Mouse (Mus musculus): Measurements from ENCODE around the gene Lypd6b.

The Lypd6b gene

DNA sequence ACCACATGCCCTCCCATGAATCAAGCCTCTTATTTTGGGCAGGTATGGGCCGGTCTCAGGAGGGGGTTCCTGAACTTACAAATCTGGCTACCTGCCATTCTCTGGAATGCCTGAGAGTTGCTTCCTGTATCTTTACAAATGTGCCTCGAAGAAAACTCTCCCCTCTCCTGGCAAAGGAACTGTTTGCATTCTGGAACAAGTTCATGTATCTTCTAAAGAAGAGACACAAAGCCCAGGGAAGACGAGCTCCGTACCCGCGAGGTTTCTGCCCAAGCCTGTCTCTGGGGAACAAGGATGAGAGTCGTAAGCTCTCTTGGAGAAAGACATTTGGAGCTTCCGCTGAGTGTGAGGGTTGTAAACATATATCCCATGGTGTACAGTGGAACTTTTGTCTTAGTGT is 150.8 kb downstream of the Lypd6b start:
- DNase-seq (ENCODE audit: low read depth, low spot score): no peak

DNA sequence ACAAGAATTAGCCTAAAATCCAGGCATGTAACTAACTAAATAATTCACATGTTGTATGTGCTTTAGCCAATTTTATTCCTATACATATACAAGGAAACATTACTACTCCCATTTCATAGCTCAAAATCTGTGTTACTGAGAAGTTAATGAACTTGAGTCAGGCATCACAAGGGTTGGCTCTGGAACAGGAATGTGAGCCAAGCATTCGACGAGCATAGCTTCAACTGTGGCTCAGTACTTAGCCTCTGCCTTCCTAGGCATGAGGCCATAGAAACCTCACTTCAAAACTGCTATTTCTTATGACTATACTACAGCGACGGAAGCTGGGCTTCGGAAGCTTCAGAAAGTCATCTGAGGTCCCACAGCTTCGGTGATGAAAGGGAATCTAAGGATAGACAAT is 152.9 kb downstream of the Lypd6b start:
- no peak for DNase-seq (ENCODE audit: low read depth, low spot score)

DNA sequence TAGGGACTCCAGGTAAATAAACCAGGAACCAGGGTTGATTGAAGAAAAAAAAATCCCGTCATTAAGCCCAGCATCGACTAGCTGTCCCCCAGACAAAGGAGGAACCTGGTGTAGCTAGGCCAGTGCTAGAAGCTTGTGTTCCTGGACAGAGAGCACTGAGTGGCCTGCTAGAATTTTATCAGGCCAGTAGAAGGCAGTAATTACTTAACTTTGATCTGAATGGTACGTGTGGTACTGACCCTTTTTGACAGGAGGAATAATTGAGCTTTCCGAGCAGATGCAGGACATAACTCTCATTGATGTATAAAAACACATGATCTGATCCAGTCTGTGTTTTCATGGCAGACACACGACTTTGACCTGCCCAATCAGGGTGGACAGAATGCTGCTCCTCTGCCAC is 154.6 kb downstream of the Lypd6b start:
- no peak for DNase-seq (ENCODE audit: low read depth, low spot score)

DNA sequence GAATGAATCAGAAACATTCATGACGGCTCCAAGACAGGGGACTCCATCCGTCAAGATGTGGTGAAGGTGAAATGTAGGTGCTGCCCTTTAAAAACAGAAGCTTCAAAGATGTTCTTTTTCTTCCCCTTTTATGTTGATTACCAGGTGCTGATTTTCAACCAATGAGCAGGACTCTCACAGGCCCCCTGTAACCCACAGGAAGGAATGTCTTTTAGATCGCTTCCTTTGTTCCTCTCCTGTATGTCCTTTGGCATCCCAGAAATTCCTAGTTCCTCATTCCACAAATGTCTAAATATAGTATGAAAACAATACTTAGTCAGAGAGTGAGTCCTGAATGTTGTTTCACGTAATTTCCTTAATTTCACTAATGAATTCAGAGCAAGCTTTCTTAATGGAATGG is 164.2 kb downstream of the Lypd6b start:
- DNase-seq (ENCODE audit: low read depth, low spot score): no peak

DNA sequence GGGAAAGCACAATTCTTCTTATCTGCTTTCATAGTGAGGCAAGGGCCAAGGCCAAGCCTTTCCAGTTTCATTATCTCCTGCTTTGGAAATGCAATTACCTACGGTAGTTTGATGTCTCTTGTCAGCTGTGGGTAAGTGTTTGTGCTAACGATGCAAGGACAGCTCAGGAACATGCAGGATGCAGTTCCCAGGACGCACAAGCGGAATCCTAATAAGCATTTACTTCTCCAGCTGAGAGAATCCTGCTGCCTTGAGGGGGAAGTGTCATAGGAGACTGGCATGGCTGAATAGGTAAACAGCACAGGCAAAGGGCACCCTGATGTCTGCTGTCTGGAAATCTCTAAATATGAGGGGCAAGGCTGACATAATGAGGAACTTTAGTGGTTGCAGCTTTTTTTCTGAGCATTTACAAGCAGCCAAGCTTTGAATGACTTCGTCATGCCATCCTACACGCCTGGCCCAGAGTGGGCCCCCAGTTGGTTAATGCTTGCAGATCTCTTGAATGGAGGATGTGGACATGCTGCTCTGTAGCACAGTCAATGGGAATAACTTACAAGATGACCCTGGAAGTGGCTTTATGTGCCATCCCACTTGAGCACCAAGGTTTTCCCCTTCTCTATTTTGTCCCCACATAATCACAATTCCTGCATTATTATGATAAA is 165.3 kb downstream of the Lypd6b start:
- no peak for DNase-seq (ENCODE audit: low read depth, low spot score)

DNA sequence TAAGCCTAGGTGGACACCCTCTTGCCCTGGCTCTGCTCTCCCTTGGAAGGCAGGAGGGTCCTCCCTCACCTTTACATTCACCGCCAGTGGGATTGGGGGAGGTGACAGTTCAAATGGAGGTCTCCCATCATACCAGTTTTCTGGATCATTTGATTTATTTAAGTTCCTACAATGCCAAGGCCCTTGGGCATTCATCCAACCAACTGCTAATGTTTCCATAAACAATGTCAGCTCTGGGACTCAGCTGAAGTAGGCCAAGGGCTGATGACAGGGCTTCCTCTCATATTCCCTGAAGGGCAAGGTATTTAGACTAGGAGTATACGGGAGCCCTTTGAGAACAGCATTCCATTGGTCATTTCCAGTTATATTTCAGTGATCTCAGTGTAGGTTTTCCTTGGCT is 170.0 kb downstream of the Lypd6b start:
- DNase-seq (ENCODE audit: low read depth, low spot score): no peak

DNA sequence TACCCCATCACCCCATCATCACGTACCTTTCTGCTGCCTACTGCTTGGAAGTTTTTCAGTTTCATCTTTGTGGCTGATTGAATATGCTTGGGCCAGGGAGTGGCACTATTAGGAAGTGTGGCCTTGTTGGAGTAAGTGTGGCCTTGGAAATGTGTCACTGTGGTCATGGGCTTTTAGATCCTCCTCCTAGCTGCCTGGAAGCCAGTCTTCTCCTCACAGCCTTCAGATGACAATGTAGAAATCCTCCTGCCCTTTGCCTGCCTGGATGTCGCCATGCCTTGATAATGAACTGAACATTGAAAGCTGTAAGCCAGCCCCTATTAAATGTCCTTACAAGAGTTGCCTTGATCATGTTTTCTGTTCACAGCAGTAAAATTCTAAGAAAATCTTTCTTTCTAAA is 174.5 kb downstream of the Lypd6b start:
- DNase-seq (ENCODE audit: low read depth, low spot score): no peak

DNA sequence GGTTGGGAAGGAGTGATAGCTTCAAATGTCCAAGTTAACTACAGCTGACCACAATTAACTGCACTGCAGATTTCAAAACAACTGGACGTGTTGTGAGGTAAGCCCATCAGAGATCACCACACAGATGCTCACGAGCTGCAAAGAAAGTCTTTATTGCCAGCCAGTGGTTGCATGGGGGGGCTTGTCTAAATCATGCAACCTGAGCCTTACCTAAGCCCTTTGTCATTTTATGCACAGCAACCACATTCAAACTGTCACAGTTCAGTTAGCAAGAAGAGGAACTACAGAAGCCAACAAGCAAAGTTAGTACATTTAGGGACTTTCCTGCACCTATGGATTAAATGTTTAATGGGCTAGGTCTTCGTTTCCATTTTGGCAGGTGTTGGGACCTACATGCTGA is 177.4 kb downstream of the Lypd6b start:
- no peak for DNase-seq (ENCODE audit: low read depth, low spot score)

DNA sequence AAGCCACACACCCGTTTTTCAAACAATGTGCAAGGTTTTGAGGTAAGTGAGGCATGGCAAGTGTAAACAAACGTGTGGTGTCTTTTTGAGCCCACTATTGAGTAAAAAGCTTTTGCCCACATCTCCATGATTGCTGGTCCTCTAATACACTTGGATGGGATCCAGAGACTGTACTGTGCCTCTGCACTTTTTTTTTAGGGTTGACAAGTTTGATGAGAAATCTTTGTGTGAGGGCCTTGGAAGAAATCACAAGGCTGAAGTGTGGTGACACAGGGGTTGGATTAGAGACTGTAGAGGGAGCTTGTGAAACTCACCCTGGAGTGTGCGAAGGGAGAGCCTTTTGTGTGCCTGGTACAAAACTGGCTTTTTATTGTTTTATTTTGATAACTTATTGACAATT is 180.3 kb downstream of the Lypd6b start:
- no peak for DNase-seq (ENCODE audit: low read depth, low spot score)

DNA sequence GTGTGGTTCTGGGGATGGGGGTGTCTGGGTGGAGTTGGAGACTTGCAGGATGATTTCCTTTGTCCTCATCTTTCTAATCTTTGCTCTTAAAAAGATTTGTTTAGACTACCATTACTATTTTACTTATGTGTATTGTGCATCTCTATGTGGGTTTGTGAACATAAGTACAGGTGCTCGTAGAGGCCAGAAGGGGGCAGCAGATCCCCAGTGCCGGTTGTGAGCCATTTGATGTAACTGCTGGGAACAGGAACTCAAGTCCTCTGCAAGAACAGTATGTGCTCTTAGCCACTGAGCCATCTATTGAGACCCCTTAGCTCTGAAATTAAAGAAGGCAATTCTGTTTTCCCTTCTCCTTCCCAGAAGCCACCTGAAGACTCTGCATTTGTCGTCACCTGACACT is 183.5 kb downstream of the Lypd6b start:
- DNase-seq (ENCODE audit: low read depth, low spot score): no peak

DNA sequence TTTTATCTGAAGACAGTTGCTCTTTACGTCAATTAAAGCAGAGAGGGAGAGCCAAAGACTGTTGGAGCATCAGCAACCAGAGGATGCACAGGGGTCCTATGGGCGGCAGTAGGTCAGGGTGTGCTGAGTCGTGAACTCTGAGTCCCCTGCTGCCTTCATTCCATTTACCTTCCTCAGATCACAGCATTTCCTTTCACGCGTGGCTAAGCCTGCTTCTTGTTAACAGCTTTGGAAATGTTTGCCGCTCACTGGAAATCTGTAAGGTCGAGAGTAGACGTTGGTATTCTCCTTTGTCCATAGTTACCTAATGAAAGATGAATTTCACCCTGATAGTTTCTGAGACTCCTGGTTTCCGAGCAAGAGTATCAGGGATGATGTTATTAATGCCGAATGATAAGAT is 191.1 kb downstream of the Lypd6b start:
- DNase-seq (ENCODE audit: low read depth, low spot score): no peak

DNA sequence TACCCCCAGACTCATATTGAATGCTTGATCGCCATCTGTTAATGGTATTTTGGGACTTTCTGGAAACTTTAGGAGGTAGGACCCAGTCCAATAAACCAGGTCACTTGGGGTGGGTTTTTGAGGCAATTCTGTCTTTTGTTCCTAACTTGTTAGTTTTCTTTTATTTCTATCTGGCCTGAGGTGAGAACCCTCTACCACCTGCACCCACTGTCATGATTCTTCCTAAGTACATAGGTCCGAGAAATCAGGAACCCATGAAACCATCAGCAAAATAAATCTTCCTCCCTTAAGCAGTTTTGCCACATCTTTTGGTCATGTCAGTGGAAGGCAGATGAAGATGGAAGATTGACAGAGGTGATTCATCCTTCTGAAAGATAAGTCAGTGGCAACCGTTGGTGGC is 192.5 kb downstream of the Lypd6b start:
- DNase-seq (ENCODE audit: low read depth, low spot score): no peak

DNA sequence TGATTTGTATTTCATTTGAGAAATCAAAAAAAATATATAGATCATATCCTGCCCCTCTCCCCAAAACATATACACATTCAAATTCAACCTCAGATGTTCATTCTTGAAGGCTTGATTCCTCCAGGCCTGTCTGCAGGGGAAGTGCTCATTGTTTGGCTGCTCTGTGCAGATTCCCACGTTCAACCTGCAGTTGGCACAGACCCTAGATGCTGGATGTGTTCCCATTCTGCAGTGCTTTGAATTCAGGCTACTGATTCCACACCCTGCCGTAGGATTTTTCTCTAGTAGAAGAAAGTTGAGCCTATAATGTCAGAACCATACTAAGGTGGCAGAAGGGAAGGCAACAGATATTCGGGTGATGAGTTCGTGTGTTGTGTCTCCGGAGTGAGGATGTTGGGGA is 195.5 kb downstream of the Lypd6b start:
- no peak for DNase-seq (ENCODE audit: low read depth, low spot score)

DNA sequence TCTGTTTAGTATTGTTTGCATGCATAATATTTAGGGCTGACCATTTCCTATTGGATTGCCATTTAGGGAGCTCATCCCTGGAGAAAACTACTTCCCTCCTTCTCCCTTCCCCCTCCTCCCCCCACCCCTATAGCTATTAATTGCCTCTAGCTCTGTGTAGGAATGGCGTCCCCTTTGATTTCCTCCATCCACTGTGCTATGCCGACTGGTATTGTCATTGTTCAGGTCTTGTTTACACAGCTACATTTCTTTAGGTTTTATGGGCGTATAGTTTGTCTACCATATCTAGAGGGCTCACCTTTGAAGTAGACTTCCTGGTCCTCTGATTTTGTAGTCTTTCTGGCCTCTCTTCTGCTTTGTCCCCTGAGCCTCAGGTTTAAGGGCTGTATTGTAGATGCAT is 197.3 kb downstream of the Lypd6b start:
- DNase-seq (ENCODE audit: low read depth, low spot score): no peak

DNA sequence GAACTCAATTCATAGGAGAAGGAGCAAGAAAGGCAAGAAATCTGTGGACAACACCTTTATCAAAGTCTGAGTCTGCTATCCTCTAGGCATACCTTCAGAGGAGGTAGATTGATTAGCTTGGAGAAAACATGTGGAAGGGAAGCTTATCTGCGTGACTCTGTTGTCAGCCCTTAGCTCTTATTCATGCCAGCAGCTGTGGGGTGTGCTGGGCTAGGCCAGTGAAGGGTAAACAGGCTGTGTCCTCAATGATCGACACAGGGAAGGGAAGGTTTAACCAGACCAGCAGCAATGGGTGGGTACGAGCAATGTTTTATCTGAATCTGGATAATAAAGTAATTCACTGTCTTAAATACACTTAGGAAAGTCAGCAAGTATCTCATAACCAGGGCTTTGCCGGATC is 208.4 kb downstream of the Lypd6b start:
- no peak for DNase-seq (ENCODE audit: low read depth, low spot score)

DNA sequence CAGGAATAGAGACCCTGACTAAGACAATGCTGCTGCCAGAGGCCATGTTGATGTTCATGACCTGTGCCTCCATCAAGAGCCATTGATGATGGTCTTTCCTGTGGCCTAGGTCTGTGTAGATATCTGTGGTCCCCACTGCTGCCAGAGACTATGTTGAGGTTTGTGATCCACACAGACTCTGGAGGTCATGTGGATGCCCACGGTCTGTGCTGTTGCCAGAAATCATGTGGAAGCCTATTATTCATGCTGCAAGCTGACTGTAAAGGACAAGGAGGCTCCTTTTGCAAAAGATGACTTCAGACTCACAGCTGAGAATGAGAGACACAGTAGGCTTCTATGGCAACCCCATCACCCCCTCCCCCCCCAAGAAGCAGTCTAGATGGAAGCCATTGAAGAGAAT is 209.7 kb downstream of the Lypd6b start:
- no peak for DNase-seq (ENCODE audit: low read depth, low spot score)

All from CD4-positive, CD25-positive, alpha-beta regulatory T cell, adult 2 months (primary cell).